11 mouse cellular contexts compared by ENCODE assay signal in genomic region chr15:85494163-85494621, GRCm38 (mm10). TPM values are rescaled to one million over a fixed set of nuclear protein-coding genes. Genes with fewer than 3 reads are reported as not detected.
DNase-seq lines count a peak whose midpoint lies in the region; ATAC-seq lines count a peak whose summit lies in the region.
"Had no signal": no experiment of that assay in that cellular context is flagged by ENCODE, and none has a peak within 500 bp of the region (broad histone marks: within the 10 kb centered on the region; RNA-seq: fewer than 3 reads in every experiment).

No protein-coding gene starts in this region.

- DNase-seq in heart, adult 11 months: peak; percentile 71
- no peak for DNase-seq in heart, adult 18-20 months
- peak; percentile 73 to 86 for DNase-seq in left cerebral cortex, postnatal 14 days (ENCODE audit: low spot score in 2 of 2)
- peak; percentile 68 to 71 for DNase-seq in right cerebral cortex, postnatal 36 days (ENCODE audit: low spot score in 2 of 2)
- DNase-seq in yolk sac, embryonic 10.5 days (ENCODE audit: low spot score): no peak
- DNase-seq: adrenal gland, postnatal 36 days; gastrocnemius, postnatal 14 days; kidney, postnatal 14 days had no signal

- H3K9me3 ChIP-seq in hindbrain, embryonic 13.5 days: no peaks in the 10 kb centered on the region
- no peaks in the 10 kb centered on the region for H3K9me3 ChIP-seq in intestine, embryonic 16.5 days (ENCODE audit: control insufficient read depth, low read length)
- no peaks in the 10 kb centered on the region for H3K9me3 ChIP-seq in kidney, embryonic 14.5 days (ENCODE audit: control insufficient read depth, low read length)

- peak overlapping the region; percentile 70 for H3K27ac ChIP-seq in hindbrain, embryonic 13.5 days
- no peak overlapping the region for H3K27ac ChIP-seq in intestine, embryonic 16.5 days (ENCODE audit: low read length)
- H3K27ac ChIP-seq in kidney, embryonic 14.5 days (ENCODE audit: low read depth, low read length): no peak overlapping the region

- intact Hi-C loops in left cerebral cortex, postnatal 14 days (cut with DNase I): no loop called here

- peak overlapping the region; percentile 13; the same call in 1 of the 2 replicates for H3K4me2 ChIP-seq in hindbrain, embryonic 13.5 days
- no peak overlapping the region for H3K4me2 ChIP-seq in intestine, embryonic 16.5 days (ENCODE audit: low read depth, low read length)
- no peak overlapping the region for H3K4me2 ChIP-seq in kidney, embryonic 14.5 days (replicated peaks; ENCODE audit: low read depth, low read length)

- peaks cover 51% of the 10 kb centered on the region for H3K4me1 ChIP-seq in hindbrain, embryonic 13.5 days (replicated peaks)
- no peaks in the 10 kb centered on the region for H3K4me1 ChIP-seq in intestine, embryonic 16.5 days (ENCODE audit: control insufficient read depth, insufficient read depth, low read length)
- H3K4me1 ChIP-seq in kidney, embryonic 14.5 days (ENCODE audit: control insufficient read depth, insufficient read depth, low read length): 0 out of 2 replicates have a peak, but pooled peaks cover 6% of the 10 kb centered on the region

- H3K27me3 ChIP-seq in hindbrain, embryonic 13.5 days: no peaks in the 10 kb centered on the region
- H3K27me3 ChIP-seq in intestine, embryonic 16.5 days (replicated peaks; ENCODE audit: control insufficient read depth, insufficient read depth, low read length): peaks cover 3% of the 10 kb centered on the region; the same call in 1 of the 2 replicates
- no peaks in the 10 kb centered on the region; the same call in 1 of the 2 replicates for H3K27me3 ChIP-seq in kidney, embryonic 14.5 days (ENCODE audit: control insufficient read depth, insufficient read depth, low read length)

- no peak overlapping the region for H3K9ac ChIP-seq in hindbrain, embryonic 13.5 days
- no peak overlapping the region for H3K9ac ChIP-seq in intestine, embryonic 16.5 days (ENCODE audit: low read depth, low read length)
- no peak overlapping the region for H3K9ac ChIP-seq in kidney, embryonic 14.5 days (ENCODE audit: low read depth, low read length)

- 5% methylated on average over 11 of the region's 11 CpGs for WGBS in hindbrain, embryonic 13.5 days
- 19% methylated on average over 11 of the region's 11 CpGs for WGBS in intestine, embryonic 16.5 days
- WGBS in kidney, embryonic 14.5 days: 15% methylated on average over 11 of the region's 11 CpGs

- no peak overlapping the region for H3K4me3 ChIP-seq in hindbrain, embryonic 13.5 days
- no peak overlapping the region for H3K4me3 ChIP-seq in intestine, embryonic 16.5 days (ENCODE audit: low read length)
- H3K4me3 ChIP-seq in kidney, embryonic 14.5 days (ENCODE audit: low read length): no peak overlapping the region

- peak; percentile 56; the same call in 1 of the 2 replicates for ATAC-seq in hindbrain, embryonic 13.5 days (ENCODE audit: low FRiP score)
- no peak for ATAC-seq in intestine, embryonic 16.5 days
- ATAC-seq in kidney, embryonic 14.5 days (ENCODE audit: low FRiP score, low TSS enrichment): no peak

- no peaks in the 10 kb centered on the region for H3K36me3 ChIP-seq in hindbrain, embryonic 13.5 days
- no peaks in the 10 kb centered on the region for H3K36me3 ChIP-seq in intestine, embryonic 16.5 days (ENCODE audit: control insufficient read depth, insufficient read depth, low read length)
- no peaks in the 10 kb centered on the region for H3K36me3 ChIP-seq in kidney, embryonic 14.5 days (ENCODE audit: control insufficient read depth, insufficient read depth, low read length)

RNA-seq across cellular contexts. Expression of gene 7530416G11Rik, which starts 8.8 kb away (rescaled TPM):
- not detected for total RNA-seq in heart, adult 18-20 months (2021)
- polyA plus RNA-seq in hindbrain, embryonic 13.5 days (2015; fragmentation: Nextera tagmentation; extraction: Ambion mirVana): not detected in 2 replicates
- not detected for total RNA-seq in left cerebral cortex, postnatal 14 days (2021)
- polyA plus RNA-seq in intestine, embryonic 16.5 days (2015; fragmentation: Nextera tagmentation; extraction: Ambion mirVana): not detected in 2 replicates
- not detected in 2 replicates for polyA plus RNA-seq in kidney, embryonic 14.5 days (2014; fragmentation: Nextera tagmentation; extraction: Ambion mirVana)
- total RNA-seq: adrenal gland, postnatal 36 days; gastrocnemius, postnatal 14 days had no signal

Comparison
In these comparisons a context has a peak if more than half of its experiments do, and no peak if none do; other contexts are left out.
1. DNase-seq: peak in heart, adult 11 months (single experiment), left cerebral cortex, postnatal 14 days (2 of 2) and right cerebral cortex, postnatal 36 days (2 of 2); none in heart, adult 18-20 months (0 of 2) and yolk sac, embryonic 10.5 days (single experiment).